Mouse (Mus musculus) lung, postnatal 25 days (tissue): ENCODE measurements around the gene AC124108.1.
A peak's percentile ranks its signal among the peaks of the same experiment; 100 is the strongest.

Source experiments
- DNase-seq: peaks from one replicate; pipeline ENCODE4 v3.0.0; 2022; ENCODE audit warnings: low spot score

The AC124108.1 gene

GRCm38 (mm10) chr1:132246137-132246536, 54.9 kb downstream of the AC124108.1 start:
- peak; percentile 18 for DNase-seq

DNA sequence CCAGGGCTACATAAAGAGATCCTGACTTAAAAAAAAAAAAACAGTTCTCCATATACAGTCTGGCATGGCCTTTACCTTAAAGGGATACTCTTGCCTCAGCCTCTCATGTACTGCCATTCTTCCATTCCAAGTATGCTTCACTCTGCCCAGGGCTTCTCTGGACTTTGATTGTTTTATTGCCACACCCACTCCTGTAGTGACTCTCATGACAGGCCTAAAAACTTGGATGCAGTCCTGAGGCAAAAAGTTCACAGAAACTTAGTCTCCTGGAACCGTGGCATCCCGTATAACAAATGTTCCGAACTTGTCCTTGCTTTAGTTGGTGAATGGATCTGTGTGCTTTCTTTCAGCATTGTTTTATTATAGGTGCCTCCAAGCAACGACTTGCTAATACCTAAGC, 55.4 kb downstream of the AC124108.1 start:
- DNase-seq, result no peak

- DNase-seq, result no peak
Measured at GRCm38 (mm10) chr1:132254467-132254866, 63.2 kb downstream of the AC124108.1 start.
